Mouse (Mus musculus) lung, adult 18-20 months (tissue): ENCODE results near the gene Zfp185.
"Not testable (repeated sequence)": the region's sequence is repeated elsewhere in the genome, so short reads cannot be mapped to it uniquely, and the experiment has no call there.

Experiments used
- DNase-seq, 2 experiments: peaks; one replicate each; pipeline ENCODE4 v3.0.0; 2022; ENCODE audit warnings: mixed read lengths in 2 of 2

Gene Zfp185

GRCm38 (mm10) chrX:73063512-73064414, 76.6 kb downstream of the Zfp185 start:
- no peak for DNase-seq

DNA sequence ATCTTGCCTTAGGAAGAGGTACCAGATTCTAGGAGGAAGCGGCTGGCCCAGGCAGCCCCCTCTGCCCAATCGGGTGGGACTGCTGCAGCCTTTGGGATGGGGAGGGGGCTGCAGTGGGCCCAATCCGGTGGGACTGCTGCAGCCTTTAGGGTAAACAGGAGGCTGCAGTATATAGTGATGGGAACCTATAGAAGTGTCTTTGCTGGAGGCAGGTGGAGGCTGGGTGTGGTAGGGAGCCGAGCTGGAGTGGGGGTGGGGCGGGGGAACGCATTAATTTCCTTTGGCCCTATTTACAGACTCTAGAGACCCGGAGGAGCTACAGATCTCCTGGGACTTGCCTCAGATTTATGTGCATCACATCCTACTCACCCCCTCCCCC, 77.3 kb downstream of the Zfp185 start, which contains the start of gene Pnma3:
Pnma3 (plus strand) TSS at position 373 of the 379 bp plus-strand sequence.
- DNase-seq: no peak

- DNase-seq: not testable (repeated sequence)
These were observed 79.7 kb downstream of the Zfp185 start for GRCm38 (mm10) chrX:73066765-73067312.
